Mouse (Mus musculus): ENCODE results near the gene Prim2. TPM values are rescaled to one million over a fixed set of nuclear protein-coding genes. Genes with fewer than 3 reads are reported as not detected.

Prim2 gene
- polyA plus RNA-seq, 1 experiment from 2014 or later = 21.3 TPM

GRCm38 (mm10) chr1:33499603-33500002, 170.0 kb downstream of the Prim2 start:
- WGBS = 89% methylated on average over 4 of the region's 4 CpGs
- Histone ChIP-seq H3K4me2 (no peak overlapping the region), H3K36me3 (no peaks in the 10 kb centered on the region), H3K27me3 (replicated peaks) (no peaks in the 10 kb centered on the region), H3K4me3 (replicated peaks) (no peak overlapping the region), H3K27ac (replicated peaks) (no peak overlapping the region), H3K9ac (replicated peaks) (no peak overlapping the region), H3K9me3 (replicated peaks) (no peaks in the 10 kb centered on the region), H3K4me1 (0 out of 2 replicates have a peak, but pooled peaks cover 5% of the 10 kb centered on the region)
- no peak for ATAC-seq (ENCODE audit: low FRiP score)

- 0 out of 2 replicates have a peak, but pooled peaks cover 5% of the 10 kb centered on the region for H3K4me1 ChIP-seq
- no peaks in the 10 kb centered on the region for H3K9me3 ChIP-seq (replicated peaks)
- H3K27ac ChIP-seq (replicated peaks) = no peak overlapping the region
- H3K27me3 ChIP-seq (replicated peaks) = no peaks in the 10 kb centered on the region
- H3K9ac ChIP-seq (replicated peaks) = no peak overlapping the region
- no peak overlapping the region for H3K4me2 ChIP-seq
- no peak overlapping the region for H3K4me3 ChIP-seq (replicated peaks)
- 89% methylated on average over 4 of the region's 4 CpGs for WGBS
- H3K36me3 ChIP-seq = no peaks in the 10 kb centered on the region
- ATAC-seq (ENCODE audit: low FRiP score) = no peak
Measured at GRCm38 (mm10) chr1:33496128-33496527, 173.5 kb downstream of the Prim2 start.

DNA sequence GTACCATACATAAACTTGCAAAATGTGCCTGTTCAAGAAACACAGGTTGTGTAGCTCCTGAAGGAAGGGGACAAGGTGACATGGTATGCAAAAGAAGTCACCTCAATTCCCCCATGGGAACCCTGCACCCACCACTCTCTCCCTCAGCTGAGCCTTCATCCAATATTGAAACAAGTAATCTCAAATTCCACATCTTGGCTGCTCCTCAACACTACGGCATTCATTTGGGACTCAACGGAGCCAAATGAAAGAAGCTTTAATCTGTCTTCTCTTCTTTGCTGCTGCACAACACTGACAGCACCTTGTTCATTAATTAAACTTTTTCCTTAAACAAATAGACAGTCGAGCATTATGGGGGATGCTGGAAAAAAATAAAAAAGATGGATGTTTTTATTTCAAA, 174.0 kb downstream of the Prim2 start:
- 0 out of 2 replicates have a peak, but pooled peaks cover 5% of the 10 kb centered on the region for H3K4me1 ChIP-seq
- no peak overlapping the region for H3K27ac ChIP-seq (replicated peaks)
- H3K27me3 ChIP-seq (replicated peaks) = no peaks in the 10 kb centered on the region
- no peak overlapping the region for H3K4me3 ChIP-seq (replicated peaks)
- H3K36me3 ChIP-seq = no peaks in the 10 kb centered on the region
- H3K9me3 ChIP-seq (replicated peaks) = no peaks in the 10 kb centered on the region
- no peak for ATAC-seq (ENCODE audit: low FRiP score)
- H3K9ac ChIP-seq (replicated peaks) = no peak overlapping the region
- WGBS = 65% methylated on average over 3 of the region's 3 CpGs
- H3K4me2 ChIP-seq = no peak overlapping the region

DNA sequence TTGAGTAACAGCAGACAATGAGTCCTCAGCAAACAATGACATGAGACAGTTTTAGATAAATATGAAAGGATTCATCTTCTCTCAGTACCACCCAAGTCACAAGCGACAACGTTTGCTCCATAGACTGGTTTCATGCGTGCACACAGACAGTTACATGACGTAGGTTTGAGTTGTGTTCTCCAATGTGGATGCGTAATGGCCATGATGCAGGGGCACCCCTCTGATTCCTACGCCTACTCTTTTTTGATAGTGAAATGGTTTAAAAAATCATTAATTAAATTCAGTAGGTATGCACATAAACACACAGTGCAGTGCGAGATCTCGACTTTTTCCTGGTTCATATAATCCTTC, 174.4 kb downstream of the Prim2 start:
- no peak for ATAC-seq (ENCODE audit: low FRiP score)
- Histone ChIP-seq H3K27ac (replicated peaks) (no peak overlapping the region), H3K9ac (replicated peaks) (no peak overlapping the region)

DNA sequence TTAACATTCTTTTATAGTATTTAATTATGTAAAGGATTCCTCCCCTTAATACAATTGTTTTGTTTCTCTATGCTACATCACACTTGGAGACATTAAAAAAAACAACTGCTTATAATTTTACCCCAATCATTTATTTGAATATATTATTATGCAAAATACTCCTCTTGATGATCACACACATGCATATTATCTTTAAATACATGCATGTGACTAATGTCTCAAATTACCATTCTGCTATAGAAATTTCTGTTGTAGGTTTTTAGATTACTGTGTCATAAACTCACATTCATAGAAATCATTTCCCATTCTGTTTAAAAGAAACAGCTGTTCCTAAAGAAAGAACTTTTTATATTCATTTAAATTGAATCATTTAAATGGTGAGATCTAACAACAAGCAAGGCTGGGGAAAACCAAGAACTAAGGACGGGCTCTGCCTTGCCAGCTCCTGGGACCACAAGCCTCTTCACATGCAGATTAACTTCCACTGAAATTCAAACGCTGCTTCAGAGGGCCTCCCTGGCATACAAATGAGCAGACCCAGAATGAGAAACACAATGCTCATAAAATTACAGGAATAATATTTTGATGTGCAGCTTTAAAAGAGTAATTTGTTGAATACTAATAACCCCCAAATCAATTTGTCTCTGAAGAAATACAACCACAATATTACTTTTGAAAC, 174.9 kb downstream of the Prim2 start:
- Histone ChIP-seq H3K4me1 (0 out of 2 replicates have a peak, but pooled peaks cover 5% of the 10 kb centered on the region), H3K9me3 (replicated peaks) (no peaks in the 10 kb centered on the region), H3K9ac (replicated peaks) (no peak overlapping the region), H3K27me3 (replicated peaks) (no peaks in the 10 kb centered on the region), H3K4me3 (replicated peaks) (no peak overlapping the region), H3K4me2 (no peak overlapping the region), H3K27ac (replicated peaks) (no peak overlapping the region), H3K36me3 (no peaks in the 10 kb centered on the region)
- ATAC-seq (ENCODE audit: low FRiP score) = peak; percentile 65; the same call in 1 of the 2 replicates
- WGBS = 10% methylated on average over 2 of the region's 2 CpGs

More for the DNA sequence above, 174.4 kb downstream of the Prim2 start:
- no peak overlapping the region for H3K4me3 ChIP-seq (replicated peaks)
- H3K4me1 ChIP-seq = 0 out of 2 replicates have a peak, but pooled peaks cover 5% of the 10 kb centered on the region
- H3K9me3 ChIP-seq (replicated peaks) = no peaks in the 10 kb centered on the region
- WGBS = 64% methylated on average over 8 of the region's 8 CpGs
- no peaks in the 10 kb centered on the region for H3K36me3 ChIP-seq
- no peaks in the 10 kb centered on the region for H3K27me3 ChIP-seq (replicated peaks)
- no peak overlapping the region for H3K4me2 ChIP-seq

GRCm38 (mm10) chr1:33490220-33490619, 179.4 kb downstream of the Prim2 start:
- Histone ChIP-seq H3K4me3 (replicated peaks) (no peak overlapping the region), H3K4me1 (0 out of 2 replicates have a peak, but pooled peaks cover 2% of the 10 kb centered on the region), H3K27me3 (replicated peaks) (no peaks in the 10 kb centered on the region), H3K27ac (replicated peaks) (no peak overlapping the region), H3K36me3 (no peaks in the 10 kb centered on the region), H3K9ac (replicated peaks) (no peak overlapping the region), H3K4me2 (no peak overlapping the region), H3K9me3 (replicated peaks) (no peaks in the 10 kb centered on the region)
- ATAC-seq (ENCODE audit: low FRiP score) = no peak
- WGBS = 37% methylated on average over 6 of the region's 6 CpGs

DNA sequence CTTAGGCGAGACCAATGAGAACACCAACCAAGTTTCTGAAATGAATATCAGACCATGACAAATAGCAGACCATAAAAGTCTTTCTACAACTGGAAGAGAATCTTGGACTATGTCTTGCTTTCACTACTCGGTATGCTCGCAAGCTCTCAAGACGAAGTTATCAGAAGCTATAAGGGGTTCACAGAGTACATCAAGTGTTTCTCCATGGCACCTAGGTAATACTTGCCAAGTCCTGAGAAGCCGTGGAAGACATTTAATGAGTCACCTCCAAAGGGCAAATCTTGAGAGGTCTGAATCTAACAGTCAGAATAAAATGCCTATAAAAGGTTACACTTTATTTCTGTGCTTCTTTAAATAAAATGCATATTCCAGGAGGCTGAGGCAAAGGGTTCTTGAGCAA, 181.2 kb downstream of the Prim2 start:
- Histone ChIP-seq H3K9ac (replicated peaks) (no peak overlapping the region), H3K27ac (replicated peaks) (no peak overlapping the region), H3K9me3 (replicated peaks) (no peaks in the 10 kb centered on the region), H3K4me3 (replicated peaks) (no peak overlapping the region), H3K27me3 (replicated peaks) (no peaks in the 10 kb centered on the region), H3K36me3 (no peaks in the 10 kb centered on the region), H3K4me1 (no peaks in the 10 kb centered on the region), H3K4me2 (no peak overlapping the region)
- WGBS = 97% methylated on average over 5 of the region's 5 CpGs
- ATAC-seq (ENCODE audit: low FRiP score) = no peak

DNA sequence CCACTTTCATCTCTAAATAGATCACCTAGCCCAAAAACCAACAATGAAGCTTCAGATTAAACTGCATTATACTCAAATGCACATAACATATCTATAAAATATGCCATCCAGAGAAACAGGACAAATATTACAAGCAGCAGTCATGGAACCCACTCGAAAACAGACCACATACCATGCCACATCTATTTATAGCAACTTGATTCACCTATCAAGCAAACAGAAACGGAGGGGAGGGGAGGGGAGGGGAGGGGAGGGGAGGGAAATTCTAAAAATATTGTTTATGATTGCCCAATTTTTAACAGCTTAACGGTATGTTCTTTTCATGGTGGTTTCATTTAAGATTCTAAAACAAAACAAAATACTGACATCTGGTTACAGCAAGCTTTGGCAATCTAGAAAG, 185.8 kb downstream of the Prim2 start:
- no peak overlapping the region for H3K9ac ChIP-seq (replicated peaks)
- H3K27ac ChIP-seq (replicated peaks) = no peak overlapping the region
- ATAC-seq (ENCODE audit: low FRiP score) = no peak
- no peaks in the 10 kb centered on the region for H3K36me3 ChIP-seq
- H3K4me2 ChIP-seq = no peak overlapping the region
- H3K4me1 ChIP-seq = no peaks in the 10 kb centered on the region; the same call in 1 of the 2 replicates
- WGBS = 69% methylated on average over 3 of the region's 3 CpGs
- no peaks in the 10 kb centered on the region for H3K27me3 ChIP-seq (replicated peaks)
- H3K4me3 ChIP-seq (replicated peaks) = no peak overlapping the region
- no peaks in the 10 kb centered on the region for H3K9me3 ChIP-seq (replicated peaks)

GRCm38 (mm10) chr1:33480382-33480781, 189.2 kb downstream of the Prim2 start:
- WGBS = 72% methylated on average over 7 of the region's 7 CpGs
- ATAC-seq (ENCODE audit: low FRiP score) = 0 out of 2 replicates have a peak, but pooled peaks have one; percentile 35
- Histone ChIP-seq H3K9me3 (replicated peaks) (no peaks in the 10 kb centered on the region), H3K9ac (replicated peaks) (no peak overlapping the region), H3K27ac (replicated peaks) (peak overlapping the region; percentile 10; the same call in 1 of the 2 replicates), H3K27me3 (replicated peaks) (no peaks in the 10 kb centered on the region), H3K4me1 (no peaks in the 10 kb centered on the region; the same call in 1 of the 2 replicates), H3K4me3 (replicated peaks) (no peak overlapping the region), H3K4me2 (no peak overlapping the region), H3K36me3 (no peaks in the 10 kb centered on the region)

- no peak for ATAC-seq (ENCODE audit: low FRiP score)
- Histone ChIP-seq H3K27me3 (replicated peaks) (no peaks in the 10 kb centered on the region), H3K9me3 (replicated peaks) (no peaks in the 10 kb centered on the region), H3K27ac (replicated peaks) (no peak overlapping the region), H3K9ac (replicated peaks) (no peak overlapping the region), H3K4me1 (no peaks in the 10 kb centered on the region), H3K36me3 (no peaks in the 10 kb centered on the region), H3K4me3 (replicated peaks) (no peak overlapping the region), H3K4me2 (no peak overlapping the region)
- WGBS = 88% methylated on average over 6 of the region's 6 CpGs
Measured at GRCm38 (mm10) chr1:33471069-33471468, 198.5 kb downstream of the Prim2 start.

DNA sequence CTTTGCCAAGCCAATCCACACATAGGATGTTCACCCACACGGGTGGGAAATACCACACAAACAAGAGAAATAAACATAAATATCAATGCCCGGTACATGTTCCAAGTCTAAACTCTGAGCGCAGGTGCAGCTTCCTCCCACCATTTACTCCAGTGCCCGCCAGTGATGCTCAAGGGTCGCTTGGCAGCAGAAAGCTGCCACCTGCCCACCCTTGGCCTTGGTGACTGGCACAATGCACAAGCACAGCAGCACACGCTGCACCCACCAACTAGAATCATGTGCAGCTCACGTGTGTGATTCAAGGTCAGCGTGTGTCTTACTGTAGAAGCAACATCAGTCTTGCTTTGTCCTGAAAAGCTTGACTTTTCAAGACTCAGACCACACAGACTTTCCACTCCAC, 199.4 kb downstream of the Prim2 start:
- H3K4me1 ChIP-seq = no peaks in the 10 kb centered on the region
- no peak overlapping the region for H3K4me3 ChIP-seq (replicated peaks)
- H3K27me3 ChIP-seq (replicated peaks) = no peaks in the 10 kb centered on the region
- H3K9me3 ChIP-seq (replicated peaks) = no peaks in the 10 kb centered on the region
- no peaks in the 10 kb centered on the region for H3K36me3 ChIP-seq
- 85% methylated on average over 8 of the region's 8 CpGs for WGBS
- no peak overlapping the region for H3K4me2 ChIP-seq
- no peak overlapping the region for H3K27ac ChIP-seq (replicated peaks)
- H3K9ac ChIP-seq (replicated peaks) = no peak overlapping the region
- ATAC-seq (ENCODE audit: low FRiP score) = peak; percentile 59; the same call in 1 of the 2 replicates

- Histone ChIP-seq H3K4me1 (no peaks in the 10 kb centered on the region), H3K9me3 (replicated peaks) (no peaks in the 10 kb centered on the region), H3K4me3 (replicated peaks) (no peak overlapping the region), H3K27me3 (replicated peaks) (no peaks in the 10 kb centered on the region), H3K4me2 (no peak overlapping the region), H3K36me3 (no peaks in the 10 kb centered on the region), H3K9ac (replicated peaks) (no peak overlapping the region), H3K27ac (replicated peaks) (no peak overlapping the region)
- ATAC-seq (ENCODE audit: low FRiP score) = no peak
- WGBS = 41% methylated on average over 5 of the region's 5 CpGs
Measured at GRCm38 (mm10) chr1:33464234-33464633, 205.4 kb downstream of the Prim2 start.

All from neural tube, embryonic 15.5 days (tissue).